Mouse (Mus musculus) thymus, adult 2 months (tissue): ENCODE measurements around the gene Rnf126. TPM values are rescaled to one million over a fixed set of nuclear protein-coding genes. Genes with fewer than 3 reads are reported as not detected.

Experiments
- DNase-seq: peaks from one replicate; pipeline ENCODE4 v3.0.0; 2021
- H3K27ac ChIP-seq: fragments of 200-500 bp; 2 replicates; pipeline ENCODE4 v1.5.1; 2012; ENCODE audit warnings: low read length, control low read depth; ENCODE audit not compliant: control insufficient read depth, insufficient read depth
- H3K27me3 ChIP-seq: fragments of 200-500 bp; 2 replicates; pipeline ENCODE4 v1.6.1; 2012; ENCODE audit warnings: mild to moderate bottlenecking, low read length, moderate library complexity, mixed read lengths; ENCODE audit not compliant: control insufficient read depth, insufficient read depth
- H3K36me3 ChIP-seq: fragments of 200-500 bp; 2 replicates; pipeline ENCODE4 v1.6.1; 2012; ENCODE audit warnings: mild to moderate bottlenecking, low read length, moderate library complexity; ENCODE audit not compliant: control insufficient read depth, insufficient read depth
- H3K4me1 ChIP-seq: fragments of 200-500 bp; replicated peaks from 2 replicates; pipeline ENCODE4 v1.6.1; 2012; ENCODE audit warnings: low read length; ENCODE audit not compliant: control insufficient read depth, insufficient read depth
- H3K4me3 ChIP-seq: fragments of 200-500 bp; 2 replicates; pipeline ENCODE4 v1.5.1; 2012; ENCODE audit warnings: mild to moderate bottlenecking, low read length, control low read depth, moderate library complexity; ENCODE audit not compliant: control insufficient read depth, insufficient read depth
- CTCF ChIP-seq: fragments of 200-500 bp; IDR thresholded peaks from 2 replicates; pipeline ENCODE4 v1.5.1; 2012; ENCODE audit warnings: mild to moderate bottlenecking, control low read depth, low read length, moderate library complexity, borderline replicate concordance; ENCODE audit not compliant: control insufficient read depth, poor library complexity, insufficient read depth; ENCODE audit errors: extremely low read depth
- POLR2A ChIP-seq: fragments of 200-500 bp; IDR thresholded peaks from 2 replicates; pipeline ENCODE4 v1.6.1; 2012; ENCODE audit warnings: mild to moderate bottlenecking, low read length, control low read depth, moderate library complexity; ENCODE audit not compliant: control insufficient read depth, poor library complexity, insufficient read depth; ENCODE audit errors: extremely low read depth
- WGBS: fragments of 180-500 bp; shearing (Covaris S2); methylation state at CpG from one replicate; pipeline ENCODE4 v1.1.7; 2018; 5-methylcytosine and 5-hydroxymethylcytosine counted together
- polyA plus RNA-seq: library from polyadenylated mRNA; depleted of rRNA; stranded (reverse); fragments of >200 nt; gene quantifications from 2 replicates; pipeline ENCODE4 v1.2.3, GENCODE M21; 2012

Gene Rnf126
- polyA plus RNA-seq, 1 experiment: 375 TPM

DNA sequence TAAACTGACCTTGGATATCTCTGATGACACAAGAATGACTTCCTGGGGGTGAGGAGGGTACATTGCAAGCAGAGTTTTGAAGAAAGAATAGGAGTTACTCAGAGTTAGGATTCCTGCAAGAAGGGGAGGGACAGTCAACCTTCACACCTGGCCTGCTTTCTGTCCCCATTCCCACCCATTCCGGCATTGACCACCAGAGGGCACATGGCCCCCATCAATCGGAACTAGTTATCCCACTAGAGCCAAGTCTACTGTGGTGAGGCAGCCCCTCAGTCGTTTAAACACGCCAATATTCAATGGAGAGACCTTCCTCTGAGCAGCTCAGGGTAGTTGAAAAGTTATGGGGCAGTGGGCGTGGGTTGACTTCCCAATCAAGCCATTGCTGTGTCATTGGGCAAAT lies 1.6 kb upstream of the Rnf126 start:
- no peak overlapping the region for H3K27ac ChIP-seq
- no peaks in the 10 kb centered on the region for H3K27me3 ChIP-seq
- WGBS: 10% methylated on average over 5 of the region's 5 CpGs
- TF ChIP-seq POLR2A (no peak), CTCF (peak; percentile 76; the same call in 1 of the 2 replicates)
- H3K36me3 ChIP-seq: no peaks in the 10 kb centered on the region
- DNase-seq: peak; percentile 80
- H3K4me3 ChIP-seq: no peak overlapping the region
- H3K4me1 ChIP-seq: peaks cover 33% of the 10 kb centered on the region

DNA sequence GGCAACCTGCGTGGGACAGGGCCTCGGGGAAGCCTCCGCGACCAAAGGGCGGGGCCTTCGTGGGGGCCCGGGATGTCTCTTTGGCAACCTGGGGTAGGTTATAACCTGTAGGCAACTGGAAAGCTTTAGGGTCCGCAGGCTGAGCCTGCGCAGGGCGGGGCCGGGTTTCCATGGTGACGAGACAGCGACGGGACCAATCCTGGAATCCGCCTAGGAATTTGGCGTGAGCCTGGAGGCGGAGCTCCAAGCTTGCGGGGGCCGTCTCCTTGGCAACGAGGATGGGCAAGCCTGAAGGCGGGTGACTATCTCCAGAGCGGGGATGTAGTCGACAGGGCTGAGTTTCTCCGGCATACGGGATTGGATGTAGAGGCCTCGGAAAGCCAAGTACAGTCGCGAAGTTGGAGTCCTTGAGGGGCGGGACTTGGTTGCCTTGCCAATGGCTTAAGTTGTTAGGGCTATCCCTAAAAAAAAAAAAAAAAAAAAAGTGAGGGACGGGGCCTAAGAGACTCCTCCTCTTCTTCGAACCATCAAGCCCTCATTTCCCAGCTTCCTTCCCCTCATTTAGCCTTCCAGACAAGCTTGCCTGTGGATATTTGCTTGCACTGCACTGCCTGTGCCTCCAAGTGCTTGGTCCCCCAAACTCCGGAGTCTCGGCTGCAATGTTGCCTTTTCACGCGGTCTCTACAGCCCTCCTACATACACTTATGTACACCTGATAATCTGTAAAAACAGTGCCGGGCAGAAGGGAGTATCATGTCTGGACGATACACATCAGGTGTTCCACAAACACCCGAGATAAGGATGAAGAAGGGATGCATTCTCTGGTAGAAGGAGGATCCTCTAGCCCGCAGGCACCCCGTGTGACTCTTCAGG lies 856 bp upstream of the Rnf126 start:
- 17% methylated on average over 40 of the region's 40 CpGs for WGBS
- no peaks in the 10 kb centered on the region for H3K27me3 ChIP-seq
- TF ChIP-seq POLR2A (no peak), CTCF (no peak)
- H3K27ac ChIP-seq: peak overlapping the region; percentile 11; the same call in 1 of the 2 replicates
- no peaks in the 10 kb centered on the region for H3K36me3 ChIP-seq
- H3K4me3 ChIP-seq: peak overlapping the region; percentile 90
- peak; percentile 71 for DNase-seq
- peaks cover 38% of the 10 kb centered on the region for H3K4me1 ChIP-seq

GRCm38 (mm10) chr10:79766001-79766507 lies 698 bp downstream of the Rnf126 start:
- H3K4me1 ChIP-seq: peaks cover 38% of the 10 kb centered on the region
- H3K27me3 ChIP-seq: no peaks in the 10 kb centered on the region
- H3K4me3 ChIP-seq: peak overlapping the region; percentile 90
- DNase-seq: no peak
- peaks cover 12% of the 10 kb centered on the region for H3K36me3 ChIP-seq
- TF ChIP-seq CTCF (no peak), POLR2A (no peak)
- WGBS: 8% methylated on average over 16 of the region's 16 CpGs
- H3K27ac ChIP-seq: no peak overlapping the region

DNA sequence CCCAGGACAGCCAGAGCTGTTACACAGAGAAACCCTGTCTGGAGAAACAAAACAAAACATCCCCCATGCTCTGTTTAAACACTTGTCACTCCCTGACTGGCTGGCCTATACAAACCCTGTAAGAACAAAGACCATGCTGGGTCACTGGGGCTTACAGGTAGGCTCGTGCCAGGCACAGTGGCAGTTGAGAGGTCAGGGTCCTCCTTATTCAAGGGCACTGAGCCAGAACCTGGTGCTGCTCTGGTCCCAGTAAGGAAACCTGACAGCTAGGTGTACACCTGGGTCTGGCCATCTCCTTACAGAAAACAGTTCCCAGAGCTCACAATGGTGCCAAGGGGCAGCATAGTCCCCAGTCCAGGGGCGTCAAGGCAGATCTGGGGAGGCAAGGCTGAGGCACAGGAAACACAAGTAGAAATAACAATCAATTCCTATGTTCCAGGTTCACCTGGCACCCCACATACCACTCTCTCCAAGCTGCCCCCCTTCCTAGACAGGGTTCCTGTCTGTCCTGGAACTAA lies 1.5 kb downstream of the Rnf126 start:
- DNase-seq: no peak
- no peak overlapping the region for H3K27ac ChIP-seq
- WGBS: 78% methylated on average over 2 of the region's 2 CpGs
- H3K36me3 ChIP-seq: peaks cover 20% of the 10 kb centered on the region
- H3K4me1 ChIP-seq: peaks cover 38% of the 10 kb centered on the region
- TF ChIP-seq POLR2A: no peak
- TF ChIP-seq CTCF: no peak
- no peaks in the 10 kb centered on the region for H3K27me3 ChIP-seq
- H3K4me3 ChIP-seq: no peak overlapping the region

- Histone ChIP-seq H3K36me3 (peaks cover 20% of the 10 kb centered on the region), H3K27me3 (no peaks in the 10 kb centered on the region), H3K4me1 (peaks cover 38% of the 10 kb centered on the region), H3K27ac (no peak overlapping the region), H3K4me3 (no peak overlapping the region)
- WGBS: 64% methylated on average over 7 of the region's 7 CpGs
- TF ChIP-seq POLR2A: no peak
- no peak for TF ChIP-seq CTCF
- no peak for DNase-seq
These were observed 2.5 kb downstream of the Rnf126 start for GRCm38 (mm10) chr10:79764234-79764633.

DNA sequence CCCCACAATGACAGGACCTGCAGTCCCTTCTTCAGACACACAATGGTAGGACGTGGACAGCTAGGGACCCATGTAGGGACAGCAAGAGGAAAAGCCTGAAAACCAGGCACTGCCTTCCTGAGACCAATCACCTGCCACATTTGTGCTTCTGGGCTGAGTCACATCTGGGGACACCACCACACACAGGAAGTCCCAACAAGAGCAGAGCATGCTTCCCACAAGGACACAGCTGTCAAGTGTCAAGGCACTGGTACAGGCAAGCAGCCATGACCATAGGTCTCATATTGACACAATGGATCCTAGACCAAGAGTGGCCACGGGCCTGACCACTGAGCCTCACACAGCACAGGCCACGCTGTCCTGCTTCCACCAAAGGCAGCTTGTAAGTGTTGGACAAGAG lies 3.9 kb downstream of the Rnf126 start:
- 79% methylated on average over 3 of the region's 3 CpGs for WGBS
- no peak for DNase-seq
- Histone ChIP-seq H3K27ac (no peak overlapping the region), H3K4me3 (no peak overlapping the region), H3K4me1 (peaks cover 35% of the 10 kb centered on the region), H3K27me3 (no peaks in the 10 kb centered on the region), H3K36me3 (peaks cover 31% of the 10 kb centered on the region)
- TF ChIP-seq POLR2A (no peak), CTCF (no peak)
